Mouse (Mus musculus) hindbrain, postnatal 0 days (tissue): Measurements from ENCODE around the gene Olfr921. TPM values are rescaled to one million over a fixed set of nuclear protein-coding genes. Genes with fewer than 3 reads are reported as not detected.

Source experiments
- ATAC-seq: fragments of 200-750 bp; cut with Nextera tagmentation; 2 replicates; pipeline ENCODE4 v1.8.0; 2017; ENCODE audit warnings: mild to moderate bottlenecking, moderate TSS enrichment, moderate library complexity
- DNase-seq: peaks from one replicate; pipeline ENCODE4 v3.0.0-alpha.2; 2015; ENCODE audit warnings: low spot score
- H3K27ac ChIP-seq: fragments of 300-500 bp; sonication (generic); 2 replicates; pipeline ENCODE4 v1.5.1; 2014; ENCODE audit warnings: mild to moderate bottlenecking
- H3K27me3 ChIP-seq: fragments of 300-500 bp; sonication (generic); 2 replicates; pipeline ENCODE4 v1.6.1; 2014; ENCODE audit warnings: low read length, mixed read lengths; ENCODE audit not compliant: insufficient read depth
- H3K36me3 ChIP-seq: fragments of 300-500 bp; sonication (generic); 2 replicates; pipeline ENCODE4 v1.6.1; 2014; ENCODE audit warnings: low read length, mixed read lengths; ENCODE audit not compliant: insufficient read depth
- H3K4me1 ChIP-seq: fragments of 300-500 bp; sonication (generic); 2 replicates; pipeline ENCODE4 v1.6.1; 2014; ENCODE audit warnings: antibody characterized with exemption, low read length, mixed read lengths; ENCODE audit not compliant: insufficient read depth
- H3K4me2 ChIP-seq: fragments of 300-500 bp; sonication (generic); 2 replicates; pipeline ENCODE4 v1.6.1; 2014; ENCODE audit warnings: low read depth, mild to moderate bottlenecking, low read length, moderate library complexity, mixed read lengths
- H3K4me3 ChIP-seq: fragments of 300-500 bp; sonication (generic); 2 replicates; pipeline ENCODE4 v1.5.1; 2014; ENCODE audit warnings: low read length
- H3K9ac ChIP-seq: fragments of 300-500 bp; sonication (generic); replicated peaks from 2 replicates; pipeline ENCODE4 v1.6.1; 2014; ENCODE audit warnings: mild to moderate bottlenecking, low read length, moderate library complexity, mixed read lengths
- H3K9me3 ChIP-seq: fragments of 300-500 bp; sonication (generic); 2 replicates; pipeline ENCODE4 v1.6.1; 2016; ENCODE audit warnings: low read length, mixed read lengths
- CTCF ChIP-seq: IDR thresholded peaks from 2 replicates; pipeline ENCODE4 v1.5.1; 2016; ENCODE audit warnings: antibody characterized with exemption, control low read depth, low read depth
- WGBS: fragments of 180-500 bp; shearing (Covaris S2); extraction: QIAGEN DNeasy Blood & Tissue Kit; methylation state at CpG from one replicate; pipeline ENCODE4 v1.1.7; 2014; 5-methylcytosine and 5-hydroxymethylcytosine counted together
- polyA plus RNA-seq: library from polyadenylated mRNA; unstranded; fragments of >200 nt; fragmentation: Nextera tagmentation; extraction: Ambion mirVana; gene quantifications from 2 replicates; pipeline ENCODE4 v1.2.1, GENCODE M21; 2015
- total RNA-seq: library from RNA; depleted of rRNA; stranded (reverse); fragments of >200 nt; gene quantifications from 2 replicates; pipeline ENCODE4 v1.2.3, GENCODE M21; 2014; rRNA removed

Olfr921 gene
- total RNA-seq (not detected in 2 replicates), polyA plus RNA-seq (not detected in 2 replicates)

DNA sequence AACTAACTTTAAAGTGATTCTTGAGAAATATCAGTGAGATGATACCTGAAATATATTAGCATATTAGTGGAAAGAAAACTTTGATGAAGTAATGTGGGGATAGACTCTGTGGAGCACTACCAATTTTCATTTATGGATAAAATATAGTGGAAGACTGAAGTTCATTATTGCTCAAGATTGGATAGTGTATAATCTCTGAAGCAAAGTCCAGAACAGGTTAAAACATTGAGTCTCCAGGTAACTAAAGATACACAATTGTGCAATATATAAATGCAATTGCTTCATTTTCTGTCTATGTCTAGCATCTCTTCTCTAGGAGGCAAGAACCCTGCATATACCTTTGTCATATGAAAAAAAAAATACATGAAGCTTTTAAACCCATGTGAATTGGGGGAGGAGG lies at the start of gene Olfr921:
Gene Olfr921 (plus strand): TSS at position 301 of the 400 bp plus-strand sequence.
- ATAC-seq, result no peak
- no peak for DNase-seq
- H3K9ac ChIP-seq, result no peak within 1 kb of the TSS
- H3K4me3 ChIP-seq, result no peak within 1 kb of the TSS
- no peaks in the 10 kb centered on the region for H3K4me1 ChIP-seq
- no peaks in the 10 kb centered on the region for H3K27me3 ChIP-seq
- no peak within 1 kb of the TSS for H3K27ac ChIP-seq
- no peak within 1 kb of the TSS for H3K4me2 ChIP-seq
- TF ChIP-seq CTCF, result no peak
- H3K36me3 ChIP-seq, result no peaks in the 10 kb centered on the region
- no peaks in the 10 kb centered on the region for H3K9me3 ChIP-seq

DNA sequence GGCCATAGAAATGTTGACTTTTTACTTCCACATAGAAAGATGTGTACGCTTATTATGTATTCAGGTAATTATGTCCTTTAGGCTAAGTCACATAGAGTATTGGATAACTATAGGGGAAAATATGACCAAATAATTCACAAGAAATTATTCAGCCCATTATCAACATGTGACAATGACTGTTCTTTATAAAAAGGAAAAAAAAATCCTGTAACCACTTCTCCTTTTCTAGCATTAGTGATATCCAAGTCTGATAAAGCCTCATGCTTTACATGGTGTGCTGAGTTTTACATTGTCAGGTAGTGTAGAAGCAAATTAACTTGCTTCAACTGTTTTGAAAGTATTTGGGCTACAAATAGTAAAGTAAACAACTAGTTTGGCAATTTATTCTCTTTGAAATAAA lies 48.8 kb upstream of the Olfr921 start:
- Histone ChIP-seq H3K4me1 (no peaks in the 10 kb centered on the region), H3K36me3 (no peaks in the 10 kb centered on the region), H3K27me3 (no peaks in the 10 kb centered on the region), H3K4me3 (no peak overlapping the region), H3K4me2 (no peak overlapping the region), H3K27ac (no peak overlapping the region), H3K9me3 (no peaks in the 10 kb centered on the region), H3K9ac (no peak overlapping the region)
- ATAC-seq, result no peak
- no peak for TF ChIP-seq CTCF
- DNase-seq, result no peak
- 93% methylated on average over 1 of the region's 1 CpGs for WGBS

DNA sequence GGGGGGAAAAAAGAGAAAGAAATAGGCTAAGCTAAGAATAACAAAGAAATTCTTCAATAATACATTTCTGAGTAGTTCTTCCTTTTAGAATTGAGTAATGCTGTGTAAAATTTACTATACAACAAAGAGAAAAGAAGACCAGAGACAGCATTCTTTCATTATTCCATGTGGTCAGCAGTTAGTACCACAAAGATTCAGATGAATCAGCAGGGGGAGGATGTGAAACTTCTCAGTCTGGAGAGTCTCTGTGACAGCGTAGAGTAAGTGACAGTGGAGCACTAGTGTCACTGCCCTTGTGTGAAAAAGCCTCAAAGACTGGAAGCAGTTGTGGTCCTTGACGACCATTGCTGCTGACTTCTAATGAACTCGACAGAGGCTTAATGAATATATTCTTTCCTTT lies 44.6 kb upstream of the Olfr921 start:
- no peaks in the 10 kb centered on the region for H3K4me1 ChIP-seq
- H3K36me3 ChIP-seq, result no peaks in the 10 kb centered on the region
- no peak overlapping the region for H3K4me2 ChIP-seq
- H3K9ac ChIP-seq, result no peak overlapping the region
- no peak for DNase-seq
- no peaks in the 10 kb centered on the region for H3K9me3 ChIP-seq
- no peak for TF ChIP-seq CTCF
- H3K27ac ChIP-seq, result no peak overlapping the region
- 75% methylated on average over 3 of the region's 3 CpGs for WGBS
- no peak overlapping the region for H3K4me3 ChIP-seq
- no peak for ATAC-seq
- H3K27me3 ChIP-seq, result no peaks in the 10 kb centered on the region

GRCm38 (mm10) chr9:38741408-38741807 lies 31.5 kb upstream of the Olfr921 start:
- H3K27ac ChIP-seq, result no peak overlapping the region
- H3K36me3 ChIP-seq, result 0 out of 2 replicates have a peak, but pooled peaks cover 3% of the 10 kb centered on the region
- H3K4me1 ChIP-seq, result no peaks in the 10 kb centered on the region
- no peaks in the 10 kb centered on the region for H3K27me3 ChIP-seq
- H3K9ac ChIP-seq, result no peak overlapping the region
- no peak overlapping the region for H3K4me3 ChIP-seq
- DNase-seq (no peak), ATAC-seq (no peak)
- H3K4me2 ChIP-seq, result no peak overlapping the region
- H3K9me3 ChIP-seq, result no peaks in the 10 kb centered on the region
- WGBS, result 67% methylated on average over 1 of the region's 1 CpGs
- TF ChIP-seq CTCF, result no peak

GRCm38 (mm10) chr9:38744619-38745315 lies 28.1 kb upstream of the Olfr921 start:
- Histone ChIP-seq H3K27ac (no peak overlapping the region), H3K9me3 (no peaks in the 10 kb centered on the region), H3K9ac (no peak overlapping the region), H3K4me1 (no peaks in the 10 kb centered on the region), H3K4me2 (no peak overlapping the region), H3K36me3 (no peaks in the 10 kb centered on the region), H3K27me3 (no peaks in the 10 kb centered on the region), H3K4me3 (no peak overlapping the region)
- WGBS, result 94% methylated on average over 4 of the region's 4 CpGs
- TF ChIP-seq CTCF, result no peak
- DNase-seq (no peak), ATAC-seq (no peak)

- H3K4me1 ChIP-seq, result no peaks in the 10 kb centered on the region
- no peak for DNase-seq
- ATAC-seq, result no peak
- H3K9me3 ChIP-seq, result no peaks in the 10 kb centered on the region
- TF ChIP-seq CTCF, result no peak
- H3K9ac ChIP-seq, result no peak within 1 kb of the TSS
- H3K27me3 ChIP-seq, result no peaks in the 10 kb centered on the region
- no peaks in the 10 kb centered on the region for H3K36me3 ChIP-seq
- WGBS, result 90% methylated on average over 1 of the region's 1 CpGs
- no peak within 1 kb of the TSS for H3K4me3 ChIP-seq
- no peak within 1 kb of the TSS for H3K27ac ChIP-seq
- no peak within 1 kb of the TSS for H3K4me2 ChIP-seq
These were observed 20.9 kb upstream of the Olfr921 start, which contains the start of gene Olfr920 for GRCm38 (mm10) chr9:38751999-38752398. Olfr920 (plus strand) TSS chr9:38752299.

DNA sequence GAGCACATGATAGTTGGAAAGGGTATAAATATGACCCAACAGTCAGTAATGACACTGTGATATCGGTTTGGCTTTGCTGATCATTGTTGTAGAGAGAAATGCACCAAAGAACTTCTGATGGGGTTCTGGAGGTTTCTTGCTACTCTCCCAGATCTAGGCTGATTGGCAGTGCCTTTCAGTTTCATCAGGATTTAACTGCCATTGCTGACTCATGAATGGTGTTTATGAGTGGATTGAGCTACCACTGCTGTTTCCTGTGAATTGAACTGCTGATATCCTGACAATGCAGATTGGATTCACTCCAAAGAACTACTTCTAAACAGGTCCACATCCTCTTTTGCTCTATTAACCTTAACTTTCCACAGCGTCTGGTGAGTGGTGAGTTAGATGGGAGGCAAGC lies 19.8 kb downstream of the Olfr921 start:
- no peak overlapping the region for H3K27ac ChIP-seq
- TF ChIP-seq CTCF, result no peak
- no peak overlapping the region for H3K4me3 ChIP-seq
- H3K27me3 ChIP-seq, result no peaks in the 10 kb centered on the region
- no peak overlapping the region for H3K4me2 ChIP-seq
- no peaks in the 10 kb centered on the region for H3K36me3 ChIP-seq
- ATAC-seq (no peak), DNase-seq (no peak)
- no peak overlapping the region for H3K9ac ChIP-seq
- H3K4me1 ChIP-seq, result no peaks in the 10 kb centered on the region
- H3K9me3 ChIP-seq, result no peaks in the 10 kb centered on the region
- WGBS, result 90% methylated on average over 2 of the region's 2 CpGs
